Mouse (Mus musculus) CH12F3 (cell line): Measurements from ENCODE around the gene Ubtf.

Source experiments
- in situ Hi-C: fragments of 300-500 bp; cut with MboI; formaldehyde crosslinking; loops from 2 replicates; pipeline ENCODE4 v1.14.3; 2020; ENCODE audit warnings: low sequenced_read_pairs

The Ubtf gene

GRCm38 (mm10) chr11:102268520-102269244 lies 50.9 kb downstream of the Ubtf start, which contains the start of gene Asb16:
Asb16 (plus strand) TSS chr11:102268743.
- in situ Hi-C loops: no loop called here

GRCm38 (mm10) chr11:102267480-102267879 lies 52.1 kb downstream of the Ubtf start:
- in situ Hi-C loops: no loop called here

GRCm38 (mm10) chr11:102266631-102267355 lies 52.7 kb downstream of the Ubtf start:
- in situ Hi-C loops: no loop called here

GRCm38 (mm10) chr11:102265816-102266215 lies 53.7 kb downstream of the Ubtf start:
- in situ Hi-C loops: no loop called here

GRCm38 (mm10) chr11:102263211-102263610 lies 56.3 kb downstream of the Ubtf start:
- in situ Hi-C loops: no loop called here

GRCm38 (mm10) chr11:102258521-102258920 lies 61.0 kb downstream of the Ubtf start:
- in situ Hi-C loops: no loop called here

- in situ Hi-C loops: no loop called here
Measured at GRCm38 (mm10) chr11:102258095-102258494, 61.4 kb downstream of the Ubtf start.

GRCm38 (mm10) chr11:102257514-102257913 lies 62.0 kb downstream of the Ubtf start:
- in situ Hi-C loops: no loop called here
